Mouse (Mus musculus) midbrain, embryonic 16.5 days (tissue): ENCODE measurements around the gene Pigz. TPM values are rescaled to one million over a fixed set of nuclear protein-coding genes. Genes with fewer than 3 reads are reported as not detected.
"Not testable (repeated sequence)": the region's sequence is repeated elsewhere in the genome, so short reads cannot be mapped to it uniquely, and the experiment has no call there.

Source experiments
- ATAC-seq: fragments of 200-750 bp; cut with Nextera tagmentation; 2 replicates; pipeline ENCODE4 v1.8.0; 2017; ENCODE audit warnings: moderate TSS enrichment
- H3K27ac ChIP-seq: fragments of 300-500 bp; sonication (generic); 2 replicates; pipeline ENCODE4 v1.5.1; 2014; ENCODE audit warnings: mild to moderate bottlenecking, low read length, mixed read lengths
- H3K27me3 ChIP-seq: fragments of 300-500 bp; sonication (generic); 2 replicates; pipeline ENCODE4 v1.6.1; 2014; ENCODE audit warnings: low read depth, low read length, mixed read lengths; ENCODE audit not compliant: control insufficient read depth, insufficient read depth
- H3K36me3 ChIP-seq: fragments of 300-500 bp; sonication (generic); 2 replicates; pipeline ENCODE4 v1.6.1; 2014; ENCODE audit warnings: mild to moderate bottlenecking, low read length, moderate library complexity, mixed read lengths; ENCODE audit not compliant: control insufficient read depth, insufficient read depth
- H3K4me1 ChIP-seq: fragments of 300-500 bp; sonication (generic); 2 replicates; pipeline ENCODE4 v1.6.1; 2014; ENCODE audit warnings: mild to moderate bottlenecking, low read length, mixed read lengths; ENCODE audit not compliant: control insufficient read depth, insufficient read depth
- H3K4me2 ChIP-seq: fragments of 300-500 bp; sonication (generic); 2 replicates; pipeline ENCODE4 v1.6.1; 2014; ENCODE audit warnings: mild to moderate bottlenecking, low read length, mixed read lengths
- H3K4me3 ChIP-seq: fragments of 300-500 bp; sonication (generic); 2 replicates; pipeline ENCODE4 v1.5.1; 2014; ENCODE audit warnings: low read depth, mild to moderate bottlenecking, low read length, moderate library complexity, mixed read lengths
- H3K9ac ChIP-seq: fragments of 300-500 bp; sonication (generic); 2 replicates; pipeline ENCODE4 v1.6.1; 2014; ENCODE audit warnings: low read depth, low read length, mixed read lengths
- H3K9me3 ChIP-seq: fragments of 300-500 bp; sonication (generic); replicated peaks from 2 replicates; pipeline ENCODE4 v1.6.1; 2014; ENCODE audit warnings: mild to moderate bottlenecking, low read length, mixed read lengths; ENCODE audit not compliant: control insufficient read depth, poor library complexity, severe bottlenecking
- WGBS: fragments of 180-500 bp; shearing (Covaris S2); extraction: QIAGEN DNeasy Blood & Tissue Kit; methylation state at CpG from one replicate; pipeline ENCODE4 v1.1.7; 2014; 5-methylcytosine and 5-hydroxymethylcytosine counted together
- polyA plus RNA-seq: library from polyadenylated mRNA; unstranded; fragments of >200 nt; fragmentation: Nextera tagmentation; extraction: Ambion mirVana; gene quantifications from 2 replicates; pipeline ENCODE4 v1.2.1, GENCODE M21; 2015

Pigz gene
- polyA plus RNA-seq, 1 experiment from 2014 or later: 3.5 TPM

DNA sequence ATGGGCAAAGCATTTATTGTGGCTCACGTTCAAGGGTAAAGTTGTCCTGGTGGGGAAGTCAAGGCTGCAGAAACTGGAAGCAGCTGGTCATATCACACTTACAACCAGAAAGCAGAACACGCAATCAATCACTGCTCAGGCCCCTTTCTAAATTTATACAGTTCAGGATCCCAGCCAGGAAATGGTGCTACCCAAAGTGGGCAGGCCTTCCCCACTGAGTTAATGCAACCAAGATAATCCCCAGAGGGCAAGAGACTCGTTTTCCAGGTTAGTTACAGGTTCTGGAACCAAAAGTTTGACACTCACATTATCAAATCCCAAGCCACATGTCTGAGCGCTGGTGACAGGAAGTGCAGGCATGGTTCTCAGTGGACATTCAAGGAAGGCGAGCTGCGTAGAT is 5.2 kb downstream of the Pigz start:
- Histone ChIP-seq H3K36me3 (no peaks in the 10 kb centered on the region), H3K4me2 (no peak overlapping the region), H3K4me3 (no peak overlapping the region), H3K9ac (no peak overlapping the region), H3K27ac (no peak overlapping the region), H3K27me3 (peaks cover 5% of the 10 kb centered on the region; the same call in 1 of the 2 replicates), H3K9me3 (no peaks in the 10 kb centered on the region), H3K4me1 (peaks cover 20% of the 10 kb centered on the region)
- no peak for ATAC-seq
- 71% methylated on average over 6 of the region's 6 CpGs for WGBS

GRCm38 (mm10) chr16:31940586-31940985 is 6.9 kb downstream of the Pigz start:
- ATAC-seq: no peak

GRCm38 (mm10) chr16:31943980-31944379 is 10.3 kb downstream of the Pigz start:
- Histone ChIP-seq H3K27ac (no peak overlapping the region), H3K9me3 (no peaks in the 10 kb centered on the region), H3K36me3 (0 out of 2 replicates have a peak, but pooled peaks cover 3% of the 10 kb centered on the region), H3K4me2 (no peak overlapping the region), H3K27me3 (no peaks in the 10 kb centered on the region), H3K4me3 (no peak overlapping the region), H3K4me1 (peaks cover 26% of the 10 kb centered on the region), H3K9ac (no peak overlapping the region)
- WGBS: 5% methylated on average over 10 of the region's 10 CpGs
- no peak for ATAC-seq

More at GRCm38 (mm10) chr16:31940586-31940985, 6.9 kb downstream of the Pigz start:
- Histone ChIP-seq H3K27ac (no peak overlapping the region), H3K9me3 (no peaks in the 10 kb centered on the region), H3K9ac (no peak overlapping the region), H3K4me3 (no peak overlapping the region), H3K4me1 (peaks cover 8% of the 10 kb centered on the region; the same call in 1 of the 2 replicates), H3K4me2 (no peak overlapping the region), H3K27me3 (peaks cover 5% of the 10 kb centered on the region; the same call in 1 of the 2 replicates), H3K36me3 (0 out of 2 replicates have a peak, but pooled peaks cover 3% of the 10 kb centered on the region)
- 66% methylated on average over 2 of the region's 2 CpGs for WGBS

DNA sequence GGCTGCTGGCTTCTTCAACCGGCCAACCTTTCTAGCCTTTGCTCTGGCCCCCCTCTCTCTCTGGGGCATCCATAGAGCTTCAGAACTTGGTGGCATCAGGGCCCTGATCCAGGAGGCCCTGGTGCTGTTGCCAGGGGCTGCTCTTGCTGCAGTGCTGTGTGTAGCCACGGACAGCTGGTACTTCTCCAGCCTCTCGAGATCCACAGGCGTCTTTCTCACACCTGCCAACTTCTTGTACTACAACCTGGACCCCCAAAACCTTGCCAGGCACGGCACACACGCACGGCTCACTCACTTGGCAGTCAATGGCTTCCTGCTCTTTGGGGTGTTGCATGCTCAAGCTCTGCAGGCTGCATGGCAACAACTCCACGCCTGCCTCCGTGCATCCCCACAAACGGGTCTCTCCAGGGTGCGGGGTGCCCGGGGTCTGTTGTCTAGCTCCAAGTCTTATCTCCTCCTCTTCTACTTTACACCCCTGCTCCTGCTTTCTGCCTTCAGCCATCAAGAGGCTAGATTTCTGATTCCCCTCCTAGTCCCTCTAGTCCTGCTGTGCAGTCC is 11.1 kb downstream of the Pigz start:
- H3K4me2 ChIP-seq: no peak overlapping the region
- H3K27ac ChIP-seq: no peak overlapping the region
- H3K9me3 ChIP-seq: no peaks in the 10 kb centered on the region
- H3K36me3 ChIP-seq: 0 out of 2 replicates have a peak, but pooled peaks cover 3% of the 10 kb centered on the region
- peaks cover 34% of the 10 kb centered on the region for H3K4me1 ChIP-seq
- no peak overlapping the region for H3K4me3 ChIP-seq
- no peak for ATAC-seq
- no peak overlapping the region for H3K9ac ChIP-seq
- H3K27me3 ChIP-seq: no peaks in the 10 kb centered on the region
- 88% methylated on average over 12 of the region's 12 CpGs for WGBS

DNA sequence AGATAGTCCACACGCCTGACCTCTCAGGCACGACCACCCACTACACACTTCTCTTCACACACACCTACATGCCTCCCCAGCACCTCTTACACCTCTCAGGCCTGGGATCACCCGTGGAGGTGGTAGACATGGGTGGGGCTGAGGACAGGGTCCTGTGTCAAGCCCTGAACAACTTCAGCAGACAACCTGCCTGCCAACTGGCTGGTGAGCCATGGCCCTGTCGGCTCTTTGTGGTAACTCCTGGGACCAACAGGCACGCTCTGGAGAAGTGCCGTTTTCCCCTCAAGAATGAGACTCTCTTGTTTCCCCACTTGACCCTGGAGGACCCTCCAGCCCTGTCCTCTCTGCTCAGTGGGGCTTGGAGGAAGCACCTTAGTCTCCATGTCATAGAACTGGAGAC is 11.7 kb downstream of the Pigz start:
- Histone ChIP-seq H3K9ac (no peak overlapping the region), H3K4me2 (no peak overlapping the region), H3K4me1 (peaks cover 34% of the 10 kb centered on the region), H3K9me3 (no peaks in the 10 kb centered on the region), H3K27me3 (no peaks in the 10 kb centered on the region), H3K27ac (no peak overlapping the region), H3K4me3 (no peak overlapping the region), H3K36me3 (0 out of 2 replicates have a peak, but pooled peaks cover 3% of the 10 kb centered on the region)
- ATAC-seq: no peak
- 93% methylated on average over 6 of the region's 6 CpGs for WGBS

- H3K36me3 ChIP-seq, ATAC-seq, H3K9me3 ChIP-seq, H3K4me3 ChIP-seq, H3K27me3 ChIP-seq, H3K9ac ChIP-seq, H3K27ac ChIP-seq: not testable (repeated sequence)
- peaks cover 34% of the 10 kb centered on the region for H3K4me1 ChIP-seq
- peak overlapping the region; percentile 76; the same call in 1 of the 2 replicates for H3K4me2 ChIP-seq
- 86% methylated on average over 6 of the region's 6 CpGs for WGBS
These were observed 12.3 kb downstream of the Pigz start for GRCm38 (mm10) chr16:31945986-31946385.

GRCm38 (mm10) chr16:31947333-31947732 is 13.7 kb downstream of the Pigz start:
- WGBS: 37% methylated on average over 8 of the region's 8 CpGs
- peaks cover 34% of the 10 kb centered on the region for H3K4me1 ChIP-seq

DNA sequence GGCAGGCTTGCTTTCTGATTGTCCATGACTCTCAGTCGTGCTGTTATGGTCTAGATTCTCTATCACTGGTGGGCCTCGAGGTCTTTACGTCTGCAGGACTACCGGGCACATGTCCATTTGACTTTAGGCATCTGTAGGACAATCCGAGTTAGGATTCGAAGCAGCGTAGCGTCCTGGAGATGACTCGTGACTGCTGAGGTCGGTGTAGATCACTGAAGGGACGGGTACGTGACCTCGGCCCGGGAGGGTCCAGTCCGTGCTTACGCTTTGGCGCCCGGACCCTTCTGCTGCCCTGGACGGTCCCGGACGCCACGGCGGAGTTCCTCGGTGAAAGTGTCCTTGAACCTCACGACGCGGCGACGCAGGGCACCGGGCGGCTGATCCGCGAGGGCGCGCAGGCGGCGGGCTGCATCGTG is 14.3 kb downstream of the Pigz start:
- Histone ChIP-seq H3K4me2 (peak overlapping the region; percentile 76), H3K4me3 (peak overlapping the region; percentile 71), H3K9me3 (no peaks in the 10 kb centered on the region), H3K4me1 (peaks cover 34% of the 10 kb centered on the region), H3K27me3 (no peaks in the 10 kb centered on the region), H3K9ac (peak overlapping the region; percentile 93), H3K36me3 (peaks cover 9% of the 10 kb centered on the region), H3K27ac (peak overlapping the region; percentile 89)
- WGBS: under 1% methylated on average over 38 of the region's 38 CpGs
- peak; percentile 78 for ATAC-seq

More at GRCm38 (mm10) chr16:31947333-31947732, 13.7 kb downstream of the Pigz start:
- Histone ChIP-seq H3K4me3 (peak overlapping the region; percentile 71), H3K27me3 (no peaks in the 10 kb centered on the region), H3K27ac (peak overlapping the region; percentile 89; the same call in 1 of the 2 replicates), H3K4me2 (peak overlapping the region; percentile 76), H3K9me3 (no peaks in the 10 kb centered on the region), H3K9ac (peak overlapping the region; percentile 93), H3K36me3 (peaks cover 9% of the 10 kb centered on the region)
- ATAC-seq: no peak

DNA sequence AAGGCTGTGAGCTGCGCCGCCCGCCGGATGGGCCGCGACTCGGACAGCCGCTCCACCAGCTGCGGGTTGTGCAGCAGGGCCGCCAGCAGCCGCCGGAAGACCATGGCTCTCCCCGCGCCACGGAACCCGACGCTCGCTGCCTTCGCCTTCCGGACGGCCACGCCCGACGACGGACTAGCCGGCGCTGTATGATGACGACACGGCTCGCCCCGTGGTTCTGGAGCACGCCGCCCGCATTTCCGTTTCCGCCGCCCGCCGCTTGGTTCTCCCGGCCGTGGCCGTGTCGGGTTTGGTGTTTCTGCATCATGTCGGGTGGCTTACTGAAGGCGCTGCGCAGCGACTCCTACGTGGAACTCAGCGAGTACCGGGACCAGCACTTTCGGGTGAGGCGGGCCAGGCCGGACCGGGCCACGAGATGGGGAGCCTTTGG is 14.7 kb downstream of the Pigz start, which contains the start of the genes 0610012G03Rik and Ncbp2:
TSS of gene 0610012G03Rik (minus strand) at position 150 of the 430 bp plus-strand sequence.
TSS of gene Ncbp2 (plus strand) at position 169 of the 430 bp plus-strand sequence.
- Histone ChIP-seq H3K4me3 (peak within 1 kb of the TSS; percentile 71), H3K4me1 (peaks cover 31% of the 10 kb centered on the region)
- 0% methylated on average over 53 of the region's 55 CpGs for WGBS

More for the DNA sequence above, 14.7 kb downstream of the Pigz start, which contains the start of the genes 0610012G03Rik and Ncbp2:
- Histone ChIP-seq H3K36me3 (peaks cover 9% of the 10 kb centered on the region), H3K4me2 (peak within 1 kb of the TSS; percentile 83), H3K9me3 (no peaks in the 10 kb centered on the region), H3K9ac (peak within 1 kb of the TSS; percentile 93), H3K27ac (peak within 1 kb of the TSS; percentile 89), H3K27me3 (no peaks in the 10 kb centered on the region)
- peak; percentile 91 for ATAC-seq
